Mouse (Mus musculus): ENCODE measurements at regions not wholly inside any gene's neighbourhood (a gene's known extent, or its start where the extent isn't known, plus 50 kb on each side); places are given as distances from the start of the nearest gene placed in this dataset.

DNA sequence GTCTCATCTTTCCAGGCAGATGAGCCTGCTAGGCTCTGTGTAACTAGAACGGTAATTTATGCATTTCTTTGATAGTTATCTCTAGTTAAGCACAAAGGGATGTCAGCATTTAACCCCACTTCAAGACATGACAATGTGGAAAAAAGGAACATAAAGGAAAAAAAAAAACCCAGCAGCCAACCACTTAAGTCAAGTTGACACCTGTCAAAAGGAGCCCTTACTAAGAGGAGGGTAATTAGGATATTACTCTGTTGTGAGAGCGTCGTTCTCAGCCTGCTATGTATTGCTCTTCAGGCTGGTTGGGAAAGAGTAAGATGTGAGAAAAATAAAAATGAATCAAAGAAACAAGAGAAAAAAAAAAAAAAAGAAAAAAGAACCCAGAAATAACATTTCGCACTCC is 604.1 kb downstream of the Ttll7 start:
- Histone ChIP-seq H3K27me3 (no peaks in the 10 kb centered on the region), H3K4me2 (replicated peaks) (no peak overlapping the region), H3K4me3 (no peak overlapping the region), H3K9me3 (no peaks in the 10 kb centered on the region), H3K4me1 (peaks cover 3% of the 10 kb centered on the region; the same call in 1 of the 2 replicates), H3K9ac (replicated peaks) (no peak overlapping the region), H3K36me3 (no peaks in the 10 kb centered on the region), H3K27ac (replicated peaks) (no peak overlapping the region)
- 67% methylated on average over 4 of the region's 4 CpGs for WGBS
- ATAC-seq (ENCODE audit: low FRiP score, low read depth), result no peak

DNA sequence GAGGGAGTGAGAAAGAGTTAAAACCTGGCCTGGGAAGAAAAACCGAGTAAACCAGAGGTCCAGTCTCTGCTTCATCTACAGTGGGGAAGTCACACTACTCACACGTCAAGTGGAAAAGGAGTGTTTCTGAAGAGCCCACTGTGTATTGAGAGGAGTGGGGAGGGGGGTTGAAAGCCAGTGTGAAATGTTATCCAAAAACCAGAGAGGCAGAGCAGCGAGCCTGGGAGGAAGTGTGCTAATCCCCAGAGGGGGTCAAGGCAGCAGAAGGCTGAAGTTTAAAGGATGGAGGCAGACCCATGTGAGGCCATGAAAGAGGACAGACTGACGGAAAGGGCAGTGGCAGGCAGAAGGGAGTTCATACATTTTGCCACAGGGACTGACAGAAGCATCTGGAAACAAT is 605.9 kb downstream of the Ttll7 start:
- no peak overlapping the region for H3K27ac ChIP-seq (replicated peaks)
- no peaks in the 10 kb centered on the region for H3K36me3 ChIP-seq
- no peaks in the 10 kb centered on the region for H3K27me3 ChIP-seq
- H3K9ac ChIP-seq (replicated peaks), result no peak overlapping the region
- WGBS, result 26% methylated on average over 4 of the region's 4 CpGs
- no peak overlapping the region for H3K4me3 ChIP-seq
- H3K4me2 ChIP-seq (replicated peaks), result no peak overlapping the region
- no peak for ATAC-seq (ENCODE audit: low FRiP score, low read depth)
- H3K9me3 ChIP-seq, result no peaks in the 10 kb centered on the region
- H3K4me1 ChIP-seq, result peaks cover 3% of the 10 kb centered on the region; the same call in 1 of the 2 replicates

GRCm38 (mm10) chr3:147479890-147480289 is 627.7 kb downstream of the Ttll7 start:
- no peak for ATAC-seq (ENCODE audit: low FRiP score, low read depth)
- no peaks in the 10 kb centered on the region for H3K36me3 ChIP-seq

More at GRCm38 (mm10) chr3:147479890-147480289, 627.7 kb downstream of the Ttll7 start:
- no peaks in the 10 kb centered on the region for H3K27me3 ChIP-seq
- H3K27ac ChIP-seq (replicated peaks), result no peak overlapping the region
- no peak overlapping the region for H3K4me3 ChIP-seq
- WGBS, result 89% methylated on average over 1 of the region's 1 CpGs
- no peaks in the 10 kb centered on the region for H3K9me3 ChIP-seq
- no peak overlapping the region for H3K9ac ChIP-seq (replicated peaks)
- no peaks in the 10 kb centered on the region for H3K4me1 ChIP-seq
- H3K4me2 ChIP-seq (replicated peaks), result no peak overlapping the region

All from midbrain, embryonic 12.5 days (tissue).